Mouse (Mus musculus): ENCODE measurements around the gene Gm45521. TPM values are rescaled to one million over a fixed set of nuclear protein-coding genes. Genes with fewer than 3 reads are reported as not detected.

Gene Gm45521
- not detected in 2 replicates for polyA plus RNA-seq (2012; ENCODE audit: low replicate concordance)

DNA sequence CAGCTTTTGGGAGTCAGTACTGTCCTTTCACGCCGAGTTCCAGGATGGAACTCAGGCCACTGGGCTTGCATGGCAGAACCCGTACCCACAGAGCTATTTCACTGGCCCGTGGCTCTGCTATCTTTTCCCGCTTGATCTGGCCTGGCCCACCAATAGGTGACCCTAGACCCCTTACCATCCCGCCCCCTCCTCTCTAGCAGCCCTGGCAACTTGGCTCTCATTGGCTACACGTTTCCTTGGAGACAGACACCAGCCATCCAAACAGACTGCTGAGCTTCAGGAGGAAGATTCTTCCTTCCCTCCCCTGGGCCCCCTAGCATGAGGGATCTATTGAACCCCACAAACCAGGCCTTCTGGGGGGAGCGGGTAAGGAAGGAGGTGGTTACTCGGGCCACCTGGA, at the start of gene Gm45521:
Gm45521 (plus strand) TSS at position 240 of the 400 bp plus-strand sequence.

DNA sequence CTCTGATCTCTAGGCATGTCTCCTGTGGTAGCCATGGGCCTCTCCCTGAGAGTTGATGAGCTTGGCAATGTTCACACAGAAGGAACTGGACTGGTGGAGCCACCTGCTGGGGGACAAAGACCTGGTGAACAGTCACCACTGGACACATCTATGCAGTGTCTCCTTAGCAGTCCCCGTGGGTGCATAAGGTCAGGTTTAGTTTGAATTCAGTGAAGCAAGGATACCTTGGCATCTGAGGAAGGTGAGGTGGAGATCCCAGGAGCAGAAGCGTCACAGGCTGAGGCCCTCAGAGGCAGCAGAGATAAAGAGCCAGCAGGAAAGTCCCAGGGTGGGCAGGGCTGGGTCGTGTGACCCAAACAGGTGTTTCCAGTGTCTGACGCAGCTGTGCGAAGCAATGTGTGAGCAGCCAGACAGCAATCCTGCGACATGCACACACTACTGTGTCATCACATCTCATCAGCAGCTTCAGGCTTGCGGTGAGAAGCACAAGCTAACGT, 37.2 kb downstream of the Gm45521 start, which contains the start of gene Dnase1l3:
Dnase1l3 (minus strand) TSS at position 303 of the 497 bp plus-strand sequence.

DNA sequence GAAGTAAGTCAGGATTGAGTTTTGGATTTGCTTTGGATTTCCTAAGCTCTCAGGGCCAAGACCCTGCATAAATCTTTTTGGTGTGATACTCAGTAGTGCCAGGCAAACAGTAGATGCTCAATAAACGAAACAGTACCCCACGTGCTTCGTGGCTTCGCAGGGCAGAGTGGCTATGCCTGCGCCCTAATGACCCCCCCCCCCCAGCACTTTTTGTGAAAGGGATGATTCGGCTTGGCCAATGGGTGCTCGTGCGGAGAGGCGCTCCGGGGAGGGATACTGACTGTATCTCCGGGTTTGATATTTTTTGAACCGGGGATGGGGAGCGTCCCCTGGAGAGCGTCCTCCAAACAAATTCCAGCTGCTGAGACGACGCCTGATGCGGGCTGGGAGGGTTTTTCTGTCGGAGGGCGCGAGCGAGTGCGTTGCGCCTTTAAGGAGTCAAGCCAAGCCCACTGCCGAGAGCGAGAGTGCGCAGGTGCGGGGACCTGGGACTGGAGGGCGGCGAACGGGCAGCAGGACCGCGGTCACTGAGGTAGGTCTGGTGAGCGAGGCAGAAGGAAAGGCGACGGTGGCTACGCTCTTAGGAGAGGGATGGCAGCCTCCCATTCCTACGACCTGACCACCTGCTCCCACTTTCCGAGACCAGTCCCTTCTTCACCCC, 45.5 kb downstream of the Gm45521 start, which contains the start of gene Abhd6:
Abhd6 (plus strand) TSS at position 471 of the 661 bp plus-strand sequence.

Other genes starting within 250 kb of the Gm45521 start
- not detected in 2 replicates for gene Gm26661, start 165.7 kb upstream of the Gm45521 start, polyA plus RNA-seq (2012; ENCODE audit: low replicate concordance)
- 0.62 and 1.7 TPM in 2 replicates for gene Flnb, start 139.3 kb upstream of the Gm45521 start, polyA plus RNA-seq (2012; ENCODE audit: low replicate concordance)
- gene Dnase1l3, start 37.3 kb downstream of the Gm45521 start, polyA plus RNA-seq (2012; ENCODE audit: low replicate concordance): 0.66 and 1.1 TPM in 2 replicates
- gene Abhd6, start 45.6 kb downstream of the Gm45521 start, polyA plus RNA-seq (2012; ENCODE audit: low replicate concordance): 0.26 and 0.28 TPM in 2 replicates
- gene Rpp14, start 123.1 kb downstream of the Gm45521 start, polyA plus RNA-seq (2012; ENCODE audit: low replicate concordance): 0.48 and 3.1 TPM in 2 replicates
- 9.4 and 11.5 TPM in 2 replicates for gene Pxk, start 140.9 kb downstream of the Gm45521 start, polyA plus RNA-seq (2012; ENCODE audit: low replicate concordance)
- gene Pdhb, start 215.7 kb downstream of the Gm45521 start, polyA plus RNA-seq (2012; ENCODE audit: low replicate concordance): 22.3 and 31.4 TPM in 2 replicates

All from leukemia stem cell, adult 10-12 weeks (primary cell).